Mouse (Mus musculus) MEL (cell line): Measurements from ENCODE around the gene Wdr26. TPM values are rescaled to one million over a fixed set of nuclear protein-coding genes. Genes with fewer than 3 reads are reported as not detected.
A peak's percentile ranks its signal among the peaks of the same experiment; 100 is the strongest.

Source experiments
- DNase-seq: peaks from one replicate; pipeline ENCODE4 v3.0.0; 2011; ENCODE audit warnings: low read depth, low spot score
- H3K27ac ChIP-seq: 2 replicates; pipeline ENCODE4 v1.5.1; 2012; ENCODE audit warnings: low read depth, mild to moderate bottlenecking, control low read depth, low read length, moderate library complexity; ENCODE audit not compliant: control insufficient read depth
- H3K27me3 ChIP-seq, 2 experiments: fragments of 150-350 bp in 1 of 2; sonication (generic) in 1 of 2; 2 replicates each; pipeline ENCODE4 v1.6.1; 2012; ENCODE audit warnings: low read length in 2 of 2, mild to moderate bottlenecking in 2 of 2, improper control_type of control experiment in 1 of 2, moderate library complexity in 1 of 2; ENCODE audit not compliant: insufficient read depth in 2 of 2, control insufficient read depth in 1 of 2
- H3K36me3 ChIP-seq, 2 experiments: 2 replicates each; pipeline ENCODE4 v1.6.1; 2012 to 2014; ENCODE audit warnings: low read length in 2 of 2, improper control_type of control experiment in 1 of 2, inconsistent platforms in 1 of 2, mild to moderate bottlenecking in 1 of 2; ENCODE audit not compliant: insufficient read depth in 2 of 2, control insufficient read depth in 1 of 2
- H3K4me1 ChIP-seq, 2 experiments: fragments of 150-350 bp in 1 of 2; sonication (generic) in 1 of 2; 2 replicates each; pipeline ENCODE4 v1.6.1; 2012; ENCODE audit warnings: low read length in 2 of 2, improper control_type of control experiment in 1 of 2, mild to moderate bottlenecking in 1 of 2; ENCODE audit not compliant: insufficient read depth in 2 of 2, control insufficient read depth in 1 of 2
- H3K4me3 ChIP-seq, 2 experiments: fragments of 150-350 bp in 1 of 2; sonication (generic) in 1 of 2; 2 replicates each; pipeline ENCODE4 v1.5.1; 2012; ENCODE audit warnings: low read depth in 2 of 2, low read length in 2 of 2, mild to moderate bottlenecking in 2 of 2, moderate library complexity in 2 of 2, control low read depth in 1 of 2, improper control_type of control experiment in 1 of 2; ENCODE audit not compliant: control insufficient read depth in 1 of 2, insufficient read depth in 1 of 2
- H3K79me2 ChIP-seq: 2 replicates; pipeline ENCODE4 v1.6.1; 2012; ENCODE audit warnings: mild to moderate bottlenecking, low read length, moderate library complexity; ENCODE audit not compliant: control insufficient read depth, poor library complexity, insufficient read depth
- H3K9ac ChIP-seq: 2 replicates; pipeline ENCODE4 v1.6.1; 2012; ENCODE audit warnings: low read depth, mild to moderate bottlenecking, control low read depth, low read length, moderate library complexity; ENCODE audit not compliant: control insufficient read depth, poor library complexity, severe bottlenecking
- H3K9me3 ChIP-seq: fragments of 150-350 bp; sonication (generic); replicated peaks from 2 replicates; pipeline ENCODE4 v1.6.1; 2012; ENCODE audit warnings: mild to moderate bottlenecking, low read length, improper control_type of control experiment, moderate library complexity; ENCODE audit not compliant: insufficient read depth
- BHLHE40 ChIP-seq: IDR thresholded peaks from 2 replicates; pipeline ENCODE4 v1.6.1; 2012; ENCODE audit warnings: low read depth, mild to moderate bottlenecking, inconsistent platforms, low read length, improper control_type of control experiment, borderline replicate concordance
- CHD1 ChIP-seq: IDR thresholded peaks from 2 replicates; pipeline ENCODE4 v1.6.1; 2012; ENCODE audit warnings: low read depth, mild to moderate bottlenecking, inconsistent platforms, low read length, improper control_type of control experiment
- CTCF ChIP-seq, 3 experiments: IDR thresholded peaks in 2 of 3; conservative IDR thresholded peaks in 1 of 3; 2 replicates each; pipeline ENCODE4 v1.5.1; 2011 to 2012; ENCODE audit warnings: low read length in 3 of 3, low read depth in 2 of 3, mild to moderate bottlenecking in 2 of 3, improper control_type of control experiment in 1 of 3, inconsistent platforms in 1 of 3, mixed read lengths in 1 of 3, moderate library complexity in 1 of 3; ENCODE audit not compliant: control insufficient read depth in 1 of 3, insufficient read depth in 1 of 3, poor library complexity in 1 of 3, severe bottlenecking in 1 of 3
- E2F4 ChIP-seq: IDR thresholded peaks from 2 replicates; pipeline ENCODE4 v1.6.1; 2011; ENCODE audit warnings: low read depth, low read length, improper control_type of control experiment, borderline replicate concordance
- ELF1 ChIP-seq: IDR thresholded peaks from 2 replicates; pipeline ENCODE4 v1.6.1; 2014; ENCODE audit warnings: low read depth, mild to moderate bottlenecking, inconsistent platforms, low read length, improper control_type of control experiment, moderate library complexity
- GABPA ChIP-seq: IDR thresholded peaks from 2 replicates; pipeline ENCODE4 v1.6.1; 2012; ENCODE audit warnings: low read depth, mild to moderate bottlenecking, inconsistent platforms, low read length, improper control_type of control experiment, moderate library complexity
- GATA1 ChIP-seq: IDR thresholded peaks from 2 replicates; pipeline ENCODE4 v1.6.1; 2011; ENCODE audit warnings: low read depth, low read length, improper control_type of control experiment
- JUND ChIP-seq: IDR thresholded peaks from 2 replicates; pipeline ENCODE4 v1.6.1; 2011; ENCODE audit warnings: low read depth, mild to moderate bottlenecking, improper control_type of control experiment, low read length
- KAT2A ChIP-seq: conservative IDR thresholded peaks from 2 replicates; pipeline ENCODE4 v1.6.1; 2012; ENCODE audit warnings: low read depth, low read length, improper control_type of control experiment, inconsistent platforms
- MAX ChIP-seq: IDR thresholded peaks from 2 replicates; pipeline ENCODE4 v1.6.1; 2011; ENCODE audit warnings: low read length, improper control_type of control experiment
- MAZ ChIP-seq: IDR thresholded peaks from 2 replicates; pipeline ENCODE4 v1.6.1; 2012; ENCODE audit warnings: low read depth, mild to moderate bottlenecking, inconsistent platforms, low read length, improper control_type of control experiment
- MXI1 ChIP-seq: IDR thresholded peaks from 2 replicates; pipeline ENCODE4 v1.6.1; 2011; ENCODE audit warnings: mild to moderate bottlenecking, low read depth, low read length, improper control_type of control experiment
- NELFE ChIP-seq: IDR thresholded peaks from 2 replicates; pipeline ENCODE4 v1.6.1; 2011; ENCODE audit warnings: low read depth, low read length, improper control_type of control experiment
- NRF1 ChIP-seq: IDR thresholded peaks from 2 replicates; pipeline ENCODE4 v1.6.1; 2014; ENCODE audit warnings: low read depth, mild to moderate bottlenecking, inconsistent platforms, low read length, improper control_type of control experiment, moderate library complexity; ENCODE audit not compliant: poor library complexity, insufficient read depth, severe bottlenecking
- POLR2AphosphoS2 ChIP-seq: IDR thresholded peaks from 2 replicates; pipeline ENCODE4 v1.6.1; 2011; ENCODE audit warnings: low read length, improper control_type of control experiment
- RAD21 ChIP-seq: IDR thresholded peaks from 2 replicates; pipeline ENCODE4 v1.6.1; 2011; ENCODE audit warnings: mild to moderate bottlenecking, low read depth, low read length, improper control_type of control experiment
- RCOR1 ChIP-seq: IDR thresholded peaks from 2 replicates; pipeline ENCODE4 v1.6.1; 2012; ENCODE audit warnings: low read depth, mild to moderate bottlenecking, inconsistent platforms, low read length, improper control_type of control experiment
- SMC3 ChIP-seq: IDR thresholded peaks from 2 replicates; pipeline ENCODE4 v1.6.1; 2011; ENCODE audit warnings: low read depth, low read length, improper control_type of control experiment
- TCF12 ChIP-seq: IDR thresholded peaks from 2 replicates; pipeline ENCODE4 v1.6.1; 2014; ENCODE audit warnings: low read depth, mild to moderate bottlenecking, inconsistent platforms, low read length, improper control_type of control experiment, moderate library complexity
- UBTF ChIP-seq: IDR thresholded peaks from 2 replicates; pipeline ENCODE4 v1.6.1; 2012; ENCODE audit warnings: low read depth, mild to moderate bottlenecking, inconsistent platforms, low read length, improper control_type of control experiment, moderate library complexity, borderline replicate concordance; ENCODE audit not compliant: insufficient read depth
- ZC3H11A ChIP-seq: IDR thresholded peaks from 2 replicates; pipeline ENCODE4 v1.6.1; 2012; ENCODE audit warnings: low read depth, mild to moderate bottlenecking, inconsistent platforms, low read length, improper control_type of control experiment
- ZKSCAN1 ChIP-seq: IDR thresholded peaks from 2 replicates; pipeline ENCODE4 v1.6.1; 2012; ENCODE audit warnings: low read depth, mild to moderate bottlenecking, inconsistent platforms, low read length, improper control_type of control experiment, moderate library complexity
- polyA plus RNA-seq, 2 experiments: library from polyadenylated mRNA; stranded (reverse) in 1 of 2; unstranded in 1 of 2; fragments of >175 nt in 1 of 2; fragments of >200 nt in 1 of 2; gene quantifications; 2 replicates each; pipeline versions ENCODE4 v1.2.1 to v1.2.4; 2012; ENCODE audit warnings: low replicate concordance in 2 of 2, low read depth in 1 of 2; ENCODE audit not compliant: insufficient read length in 2 of 2, insufficient read depth in 1 of 2, missing spikeins in 1 of 2
- total RNA-seq: library from RNA; depleted of rRNA; stranded (reverse); fragments of 300-350 nt; gene quantifications from 2 replicates; pipeline ENCODE4 v1.2.3, GENCODE M21; 2012

Wdr26 gene
- total and polyA plus RNA-seq, 3 experiments = 21.6 to 35.1 TPM; not detected in 1

DNA sequence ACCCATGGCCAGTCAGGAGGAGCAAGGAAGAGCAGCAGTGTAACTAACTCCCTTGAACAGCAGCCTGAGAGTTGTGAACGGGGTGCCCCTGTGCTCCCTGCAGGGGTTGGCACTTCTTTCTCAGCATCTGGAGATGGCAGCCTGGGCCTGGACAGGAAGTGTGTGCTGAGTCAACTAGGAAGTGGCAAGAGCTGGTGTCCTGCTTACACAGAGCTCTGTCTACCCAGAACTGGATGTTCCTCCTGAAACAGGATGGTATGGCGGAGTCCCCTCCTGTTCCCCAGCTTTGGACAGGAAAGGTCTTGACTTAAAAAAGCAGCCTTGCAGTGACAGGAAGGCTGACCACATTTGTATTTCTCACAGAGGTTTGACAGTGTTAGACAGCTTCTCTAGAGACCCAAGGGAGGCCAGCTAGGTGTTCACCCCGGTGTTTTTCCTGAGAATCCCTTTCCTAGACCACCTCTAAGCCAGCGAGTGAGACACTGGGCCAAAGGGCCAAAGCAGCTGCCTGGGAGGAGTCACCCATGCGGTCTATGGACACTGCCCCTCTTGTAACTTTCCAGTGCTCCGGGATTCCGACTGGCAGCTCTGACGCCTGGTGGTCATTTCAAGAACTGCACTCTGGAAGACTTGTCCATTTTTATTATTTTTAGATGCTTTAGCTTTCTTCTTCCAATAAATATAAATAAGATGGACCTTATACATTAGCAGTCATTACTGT, 20.7 kb upstream of the Wdr26 start (continued):
- peak; percentile 23; the same call in 1 of the 2 replicates for TF ChIP-seq POLR2AphosphoS2

- H3K27ac ChIP-seq = no peak overlapping the region
- no peak for DNase-seq
- H3K9me3 ChIP-seq = no peaks in the 10 kb centered on the region
- TF ChIP-seq ZC3H11A = no peak
- no peak for TF ChIP-seq ZKSCAN1
- TF ChIP-seq UBTF = no peak
- TF ChIP-seq BHLHE40 = no peak
- TF ChIP-seq MAZ = no peak
- TF ChIP-seq CHD1 = no peak
- no peak for TF ChIP-seq GABPA
- no peak for TF ChIP-seq CTCF (IDR thresholded peaks at IDR 0.05 in 2 of 3, conservative IDR thresholded peaks at IDR 0.05 in 1 of 3; ENCODE audit: control insufficient read depth in 1 of 3, insufficient read depth in 1 of 3, low read depth in 2 of 3, low read length in 3 of 3, poor library complexity in 1 of 3, severe bottlenecking in 1 of 3)
- no peak for TF ChIP-seq GATA1
- no peak for TF ChIP-seq MXI1
- no peak for TF ChIP-seq RAD21
- TF ChIP-seq NRF1 = no peak
- TF ChIP-seq TCF12 = no peak
- TF ChIP-seq RCOR1 = no peak
- TF ChIP-seq JUND = no peak
- TF ChIP-seq KAT2A = no peak
- no peak overlapping the region for H3K4me3 ChIP-seq
- no peaks in the 10 kb centered on the region for H3K27me3 ChIP-seq
- peak overlapping the region; percentile 85; the same call in 1 of the 2 replicates for H3K9ac ChIP-seq
- H3K4me1 ChIP-seq = peaks cover 3 to 9% of the 10 kb centered on the region in 2 experiments; a peak in 2 of 4 replicates
- peaks cover 0 to 15% of the 10 kb centered on the region in 2 experiments; a peak in 2 of 4 replicates for H3K36me3 ChIP-seq
- peaks cover 1% of the 10 kb centered on the region; the same call in 1 of the 2 replicates for H3K79me2 ChIP-seq
Measured at GRCm38 (mm10) chr1:181231821-181232220, 20.0 kb upstream of the Wdr26 start.

DNA sequence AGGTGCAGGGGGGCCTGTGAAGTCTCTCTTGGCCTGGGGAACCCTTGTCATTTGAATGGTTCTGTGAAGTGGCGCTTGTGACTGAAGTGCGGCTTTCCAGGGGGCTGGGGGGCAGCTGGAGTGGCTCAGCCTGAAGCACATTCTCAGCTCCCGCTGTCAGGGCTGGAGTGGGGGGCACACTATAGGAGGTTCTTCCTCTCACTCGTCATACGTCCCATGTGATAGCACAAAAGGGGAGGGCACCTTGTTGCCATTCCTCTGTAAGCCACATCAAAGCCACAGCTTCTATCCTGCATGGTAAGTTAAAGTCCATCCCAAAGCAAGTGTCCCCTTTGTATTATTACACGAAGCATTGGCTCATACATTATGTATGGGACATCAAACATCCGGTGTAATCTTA, 19.5 kb upstream of the Wdr26 start:
- Histone ChIP-seq H3K27me3 (no peaks in the 10 kb centered on the region), H3K36me3 (peaks cover 0 to 14% of the 10 kb centered on the region in 2 experiments; a peak in 2 of 4 replicates), H3K9ac (no peak overlapping the region), H3K4me3 (no peak overlapping the region), H3K27ac (no peak overlapping the region), H3K79me2 (peaks cover 1% of the 10 kb centered on the region; the same call in 1 of the 2 replicates), H3K4me1 (peaks cover 3 to 8% of the 10 kb centered on the region in 2 experiments; a peak in 2 of 4 replicates), H3K9me3 (no peaks in the 10 kb centered on the region)
- TF ChIP-seq ELF1 = no peak
- no peak for TF ChIP-seq SMC3
- no peak for TF ChIP-seq BHLHE40
- no peak for TF ChIP-seq E2F4
- TF ChIP-seq NELFE = no peak
- no peak for TF ChIP-seq MAX
- DNase-seq = no peak
